Mouse (Mus musculus) embryonic facial prominence, embryonic 14.5 days (tissue): ENCODE measurements around the gene Ogfod2. TPM values are rescaled to one million over a fixed set of nuclear protein-coding genes. Genes with fewer than 3 reads are reported as not detected.

Experiments used
- ATAC-seq: fragments of 200-750 bp; cut with Nextera tagmentation; 2 replicates; pipeline ENCODE4 v1.8.0; 2017; ENCODE audit warnings: low read depth, moderate number of reproducible peaks, moderate TSS enrichment
- DNase-seq: peaks from one replicate; pipeline ENCODE4 v3.0.0-alpha.2; 2015; ENCODE audit warnings: low spot score
- H3K27ac ChIP-seq: fragments of 300-500 bp; sonication (generic); replicated peaks from 2 replicates; pipeline ENCODE4 v1.5.1; 2014; ENCODE audit warnings: low read depth, mild to moderate bottlenecking, low read length, moderate library complexity
- H3K27me3 ChIP-seq: fragments of 300-500 bp; sonication (generic); replicated peaks from 2 replicates; pipeline ENCODE4 v1.6.1; 2014; ENCODE audit warnings: low read length; ENCODE audit not compliant: control insufficient read depth, insufficient read depth
- H3K36me3 ChIP-seq: fragments of 300-500 bp; sonication (generic); 2 replicates; pipeline ENCODE4 v1.6.1; 2014; ENCODE audit warnings: low read length, mixed read lengths; ENCODE audit not compliant: control insufficient read depth, insufficient read depth
- H3K4me1 ChIP-seq: fragments of 300-500 bp; sonication (generic); 2 replicates; pipeline ENCODE4 v1.6.1; 2014; ENCODE audit warnings: antibody characterized with exemption, low read length; ENCODE audit not compliant: control insufficient read depth, insufficient read depth
- H3K4me2 ChIP-seq: fragments of 300-500 bp; sonication (generic); 2 replicates; pipeline ENCODE4 v1.6.1; 2014; ENCODE audit warnings: low read depth, mild to moderate bottlenecking, low read length, moderate library complexity, mixed read lengths
- H3K4me3 ChIP-seq: fragments of 300-500 bp; sonication (generic); 2 replicates; pipeline ENCODE4 v1.5.1; 2014; ENCODE audit warnings: low read depth, mild to moderate bottlenecking, low read length
- H3K9ac ChIP-seq: fragments of 300-500 bp; sonication (generic); 2 replicates; pipeline ENCODE4 v1.6.1; 2014; ENCODE audit warnings: low read depth, mild to moderate bottlenecking, low read length, moderate library complexity, mixed read lengths
- H3K9me3 ChIP-seq: fragments of 300-500 bp; sonication (generic); 2 replicates; pipeline ENCODE4 v1.6.1; 2016; ENCODE audit warnings: low read length; ENCODE audit not compliant: control insufficient read depth
- WGBS: fragments of 180-500 bp; shearing (Covaris S2); extraction: QIAGEN DNeasy Blood & Tissue Kit; methylation state at CpG from one replicate; pipeline ENCODE4 v1.1.7; 2014; 5-methylcytosine and 5-hydroxymethylcytosine counted together
- polyA plus RNA-seq: library from polyadenylated mRNA; unstranded; fragments of >200 nt; fragmentation: Nextera tagmentation; extraction: Ambion mirVana; gene quantifications from 2 replicates; pipeline ENCODE4 v1.2.1, GENCODE M21; 2014

Gene Ogfod2
- polyA plus RNA-seq, 1 experiment from 2014 or later, result 16.1 TPM

DNA sequence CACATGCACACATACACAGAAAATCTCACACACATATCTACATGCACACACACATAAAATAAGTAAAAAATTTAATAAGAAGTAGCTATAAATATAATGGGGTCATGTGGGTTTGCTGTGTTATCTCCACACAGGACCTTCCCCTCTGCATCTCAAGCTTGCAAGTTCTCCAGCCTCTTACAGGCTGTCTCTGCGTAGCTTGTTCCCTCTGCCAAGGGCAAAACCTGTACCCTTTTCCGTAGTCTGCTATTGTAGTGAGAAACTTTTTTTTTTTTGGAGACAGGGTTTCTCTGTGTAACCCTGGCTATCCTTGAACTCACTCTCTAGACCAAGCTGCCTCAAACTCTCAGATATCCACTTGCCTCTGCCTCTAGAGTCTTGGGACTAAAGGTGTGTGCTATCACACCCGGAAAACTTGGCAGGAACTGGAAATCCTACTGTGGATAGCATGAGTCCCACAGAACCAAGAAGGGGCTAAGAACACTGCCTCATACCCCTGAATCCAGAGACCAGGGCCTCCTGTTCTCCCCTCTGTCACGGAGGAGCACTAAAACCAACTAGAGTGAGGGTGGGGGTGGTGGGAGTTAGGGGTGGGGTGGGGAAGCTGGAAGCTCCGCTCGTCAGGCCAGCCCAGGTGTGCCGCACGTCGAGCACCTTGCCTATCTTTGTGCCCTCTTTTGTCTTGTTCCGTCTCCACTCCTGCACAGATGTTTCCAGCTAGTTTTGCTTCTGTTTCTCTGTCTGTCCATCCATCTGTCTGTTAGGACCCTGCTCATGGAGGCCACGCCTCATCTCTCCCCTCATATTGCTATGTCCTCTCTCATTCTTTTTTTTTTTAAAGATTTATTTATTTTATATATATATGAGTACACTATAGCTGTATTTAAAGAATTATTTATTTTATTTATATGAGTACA lies 11.7 kb upstream of the Ogfod2 start:
- Histone ChIP-seq H3K4me3 (no peak overlapping the region), H3K4me2 (no peak overlapping the region), H3K9me3 (no peaks in the 10 kb centered on the region; the same call in 1 of the 2 replicates), H3K27me3 (0 out of 2 replicates have a peak, but pooled peaks cover under 1% of the 10 kb centered on the region), H3K36me3 (no peaks in the 10 kb centered on the region), H3K4me1 (peaks cover 2% of the 10 kb centered on the region; the same call in 1 of the 2 replicates), H3K9ac (no peak overlapping the region), H3K27ac (no peak overlapping the region)
- no peak for ATAC-seq
- no peak for DNase-seq
- 84% methylated on average over 6 of the region's 11 CpGs for WGBS

DNA sequence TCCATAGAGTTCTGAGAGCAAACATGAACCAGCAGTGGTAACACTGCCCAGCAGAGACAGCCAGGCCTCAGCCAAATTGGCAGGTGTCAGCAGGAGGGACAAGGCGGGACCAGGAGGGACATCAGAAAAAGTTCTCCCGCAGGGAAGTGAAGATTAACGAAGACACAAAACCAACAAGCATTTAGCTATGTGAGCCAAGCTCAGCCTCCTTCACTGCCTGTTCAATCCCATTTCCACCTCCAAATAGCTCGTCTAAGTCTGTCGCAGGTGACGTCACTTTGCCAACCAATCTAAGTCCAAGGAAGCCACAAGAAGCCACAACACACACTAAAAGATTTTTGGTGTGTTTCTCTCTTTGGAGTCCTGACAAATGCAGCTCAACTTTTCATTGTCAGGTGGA lies 9.8 kb upstream of the Ogfod2 start:
- 85% methylated on average over 6 of the region's 6 CpGs for WGBS
- no peak overlapping the region for H3K4me3 ChIP-seq
- H3K27ac ChIP-seq, result no peak overlapping the region
- H3K27me3 ChIP-seq, result no peaks in the 10 kb centered on the region
- no peaks in the 10 kb centered on the region for H3K4me1 ChIP-seq
- no peak overlapping the region for H3K4me2 ChIP-seq
- no peaks in the 10 kb centered on the region; the same call in 1 of the 2 replicates for H3K9me3 ChIP-seq
- no peak overlapping the region for H3K9ac ChIP-seq
- DNase-seq (no peak), ATAC-seq (no peak)
- no peaks in the 10 kb centered on the region for H3K36me3 ChIP-seq

DNA sequence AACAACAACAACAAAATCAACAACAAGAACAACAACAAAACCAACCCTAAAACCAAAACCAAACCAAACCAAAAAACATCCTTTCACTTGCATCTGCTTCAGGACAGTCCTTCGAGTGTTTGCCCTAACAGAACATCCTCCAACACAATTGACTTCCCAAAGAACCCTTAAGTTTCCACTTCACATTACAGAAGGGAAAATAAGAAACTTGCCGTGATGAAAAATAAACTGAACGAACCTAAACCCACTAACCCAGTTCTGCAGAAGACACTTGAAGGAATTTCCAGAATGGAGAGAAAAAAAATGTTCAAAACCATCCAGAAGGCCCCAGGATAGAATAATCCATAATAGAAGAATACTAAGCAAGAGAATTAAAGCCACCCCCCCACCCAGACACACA lies 9.1 kb upstream of the Ogfod2 start:
- H3K4me2 ChIP-seq, result no peak overlapping the region
- DNase-seq (no peak), ATAC-seq (no peak)
- no peak overlapping the region for H3K4me3 ChIP-seq
- no peaks in the 10 kb centered on the region for H3K27me3 ChIP-seq
- no peaks in the 10 kb centered on the region for H3K36me3 ChIP-seq
- H3K4me1 ChIP-seq, result no peaks in the 10 kb centered on the region
- no peak overlapping the region for H3K9ac ChIP-seq
- H3K27ac ChIP-seq, result no peak overlapping the region
- 73% methylated on average over 3 of the region's 3 CpGs for WGBS
- H3K9me3 ChIP-seq, result no peaks in the 10 kb centered on the region; the same call in 1 of the 2 replicates

DNA sequence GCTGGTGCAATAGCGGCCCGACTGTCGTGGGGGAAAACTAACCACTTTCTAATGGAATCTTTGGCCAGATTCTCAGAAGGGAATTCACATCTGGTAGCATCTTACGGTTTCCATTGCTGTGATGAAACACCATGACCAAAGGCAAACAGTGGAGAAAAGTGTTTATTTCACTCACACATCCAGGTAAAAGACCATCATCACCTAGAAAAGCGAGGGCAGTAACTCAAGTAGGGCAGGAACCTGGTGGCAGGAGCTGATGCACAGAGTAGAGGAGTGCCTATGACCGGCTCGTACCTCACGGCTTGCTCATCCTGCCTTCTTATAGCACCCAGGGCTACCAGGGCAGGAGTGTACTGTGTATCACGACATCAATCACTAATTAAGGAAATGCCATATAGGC lies 8.5 kb upstream of the Ogfod2 start:
- H3K9me3 ChIP-seq, result no peaks in the 10 kb centered on the region; the same call in 1 of the 2 replicates
- ATAC-seq, result no peak
- no peak for DNase-seq
- H3K9ac ChIP-seq, result no peak overlapping the region
- no peak overlapping the region for H3K4me3 ChIP-seq
- 95% methylated on average over 9 of the region's 9 CpGs for WGBS
- H3K4me2 ChIP-seq, result no peak overlapping the region
- H3K27ac ChIP-seq, result no peak overlapping the region
- no peaks in the 10 kb centered on the region for H3K4me1 ChIP-seq
- no peaks in the 10 kb centered on the region for H3K27me3 ChIP-seq
- H3K36me3 ChIP-seq, result no peaks in the 10 kb centered on the region

DNA sequence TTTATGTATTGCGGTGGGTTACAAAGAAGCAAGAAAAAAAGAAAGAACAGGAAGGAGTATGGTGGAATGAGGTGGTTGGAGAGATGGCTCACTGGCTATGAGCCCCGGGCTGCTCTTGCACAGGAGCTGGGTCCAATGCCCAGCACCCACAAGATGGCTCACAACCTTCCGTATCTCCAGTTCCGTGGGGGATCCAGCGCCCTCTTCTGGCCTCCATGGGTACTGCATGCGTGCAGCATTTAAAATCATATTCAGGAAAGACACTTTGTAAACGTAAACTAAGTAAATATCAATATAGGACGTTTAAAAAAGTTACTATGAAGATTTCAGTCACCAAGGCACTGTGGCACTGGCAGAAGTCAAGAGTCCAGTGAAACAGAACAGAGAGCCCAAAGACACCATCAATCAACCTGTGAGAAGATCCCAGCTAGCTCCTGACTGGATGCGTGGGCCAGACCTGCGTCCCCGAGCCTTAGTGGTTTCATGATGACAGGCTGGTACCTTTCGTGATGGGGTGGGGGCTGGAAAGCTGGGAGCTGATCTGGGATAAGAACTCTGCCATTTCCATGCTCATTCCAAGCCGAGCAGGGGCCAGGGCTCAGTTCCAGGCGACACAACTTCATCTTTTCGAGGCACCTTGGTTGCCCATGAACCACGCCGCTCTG lies 888 bp upstream of the Ogfod2 start:
- Histone ChIP-seq H3K36me3 (no peaks in the 10 kb centered on the region), H3K4me2 (peak overlapping the region; percentile 94), H3K27me3 (no peaks in the 10 kb centered on the region), H3K4me3 (peak overlapping the region; percentile 84), H3K27ac (peak overlapping the region; percentile 91; the same call in 1 of the 2 replicates), H3K9me3 (no peaks in the 10 kb centered on the region), H3K4me1 (peaks cover 12% of the 10 kb centered on the region), H3K9ac (peak overlapping the region; percentile 80)
- DNase-seq (peak; percentile 26), ATAC-seq (no peak)
- WGBS, result 22% methylated on average over 17 of the region's 17 CpGs

DNA sequence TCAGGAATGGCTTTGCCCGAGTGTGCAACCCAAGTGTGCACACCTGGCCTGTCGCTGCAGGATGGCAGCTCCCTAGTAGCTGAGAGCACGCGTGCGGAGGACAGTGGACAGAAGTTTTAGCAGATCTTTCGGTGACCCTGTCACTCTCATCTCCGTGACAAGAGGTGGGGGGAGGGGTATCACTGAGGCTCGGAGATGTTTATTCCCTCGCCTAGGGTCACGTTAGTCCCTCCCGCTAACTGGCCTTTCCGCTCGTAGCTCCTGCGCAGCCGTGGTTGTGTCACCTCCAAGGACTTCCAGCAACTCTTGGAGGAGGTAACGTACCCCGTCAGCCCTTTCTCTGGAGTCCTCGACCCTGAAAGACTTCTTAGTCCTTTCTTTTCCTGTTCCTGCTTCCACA lies 434 bp downstream of the Ogfod2 start:
- no peaks in the 10 kb centered on the region for H3K27me3 ChIP-seq
- peak overlapping the region; percentile 58; the same call in 1 of the 2 replicates for H3K27ac ChIP-seq
- no peaks in the 10 kb centered on the region for H3K9me3 ChIP-seq
- peak overlapping the region; percentile 84 for H3K4me3 ChIP-seq
- peaks cover 3% of the 10 kb centered on the region; the same call in 1 of the 2 replicates for H3K36me3 ChIP-seq
- H3K9ac ChIP-seq, result peak overlapping the region; percentile 80
- DNase-seq (no peak), ATAC-seq (no peak)
- H3K4me2 ChIP-seq, result peak overlapping the region; percentile 94
- WGBS, result 2% methylated on average over 16 of the region's 18 CpGs
- H3K4me1 ChIP-seq, result peaks cover 20% of the 10 kb centered on the region

DNA sequence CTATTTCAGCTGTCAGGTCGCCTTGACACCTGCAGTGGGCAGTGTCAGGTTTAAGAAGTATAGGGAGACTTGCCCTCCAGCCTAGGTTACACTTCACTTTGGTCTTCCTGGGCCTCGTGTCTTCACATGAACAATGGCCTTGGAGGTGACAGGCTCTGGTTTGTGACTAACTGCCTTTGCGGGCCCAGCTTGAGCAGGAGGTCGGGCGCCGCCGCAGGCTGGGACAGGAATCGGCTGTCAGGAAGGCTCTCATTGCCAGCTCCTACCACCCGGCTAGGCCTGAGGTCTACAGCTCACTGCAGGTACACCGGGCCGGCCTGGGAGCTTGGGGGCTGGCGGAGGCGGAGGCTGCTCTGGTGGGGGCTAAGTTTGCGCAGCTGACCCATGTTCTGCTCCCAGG lies 933 bp downstream of the Ogfod2 start:
- Histone ChIP-seq H3K27me3 (no peaks in the 10 kb centered on the region), H3K36me3 (peaks cover 8% of the 10 kb centered on the region), H3K4me1 (peaks cover 20% of the 10 kb centered on the region), H3K9me3 (no peaks in the 10 kb centered on the region), H3K9ac (peak overlapping the region; percentile 80), H3K27ac (no peak overlapping the region), H3K4me3 (peak overlapping the region; percentile 84), H3K4me2 (peak overlapping the region; percentile 94)
- ATAC-seq, result no peak
- peak; percentile 33 for DNase-seq
- WGBS, result 18% methylated on average over 10 of the region's 14 CpGs

DNA sequence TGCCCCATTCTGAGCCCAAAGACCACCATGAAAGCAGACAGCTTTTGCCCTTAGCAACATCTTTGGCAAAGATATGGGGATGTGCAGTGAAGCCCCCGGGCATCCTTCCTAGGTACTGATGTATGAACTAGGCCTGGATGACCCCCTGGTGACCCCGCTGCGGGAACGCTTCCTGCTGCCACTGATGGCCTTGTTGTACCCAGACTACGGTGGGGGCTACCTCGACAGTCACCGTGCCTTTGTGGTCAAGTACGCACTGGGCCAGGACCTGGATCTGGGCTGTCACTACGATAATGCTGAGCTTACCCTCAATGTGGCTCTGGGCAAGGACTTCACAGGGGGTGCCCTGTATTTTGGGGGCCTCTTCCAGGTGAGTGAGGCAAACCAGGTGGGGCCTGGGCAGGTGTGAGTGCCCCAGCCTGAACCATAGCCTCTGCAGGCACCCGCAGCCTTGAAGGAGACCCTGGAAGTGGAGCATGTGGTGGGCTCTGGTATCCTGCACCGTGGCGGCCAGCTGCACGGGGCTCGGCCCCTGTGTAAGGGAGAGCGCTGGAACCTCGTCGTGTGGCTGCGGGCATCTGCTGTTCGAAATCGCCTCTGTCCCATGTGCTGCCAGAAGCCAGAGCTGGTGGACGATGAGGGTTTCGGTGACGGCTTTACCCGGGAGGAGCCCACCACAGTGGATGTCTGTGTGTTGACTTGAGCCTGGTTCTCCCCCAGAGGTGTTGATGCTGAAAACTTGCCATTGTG lies 2.4 kb downstream of the Ogfod2 start:
- Histone ChIP-seq H3K4me2 (no peak overlapping the region), H3K9ac (no peak overlapping the region), H3K27ac (no peak overlapping the region), H3K27me3 (no peaks in the 10 kb centered on the region), H3K4me3 (no peak overlapping the region), H3K9me3 (no peaks in the 10 kb centered on the region), H3K4me1 (peaks cover 20% of the 10 kb centered on the region), H3K36me3 (peaks cover 22% of the 10 kb centered on the region)
- ATAC-seq, result no peak
- no peak for DNase-seq
- 87% methylated on average over 24 of the region's 24 CpGs for WGBS
